Mouse (Mus musculus) ES-Bruce4 (cell line): ENCODE measurements at regions not wholly inside any gene's neighbourhood (a gene's known extent, or its start where the extent isn't known, plus 50 kb on each side); places are given as distances from the start of the nearest gene placed in this dataset.

Experiments
- H3K27ac ChIP-seq: 2 replicates; pipeline ENCODE4 v1.5.1; 2012; ENCODE audit warnings: low read length, inconsistent platforms; ENCODE audit not compliant: insufficient read depth
- H3K27me3 ChIP-seq: 2 replicates; pipeline ENCODE4 v1.6.1; 2012; ENCODE audit warnings: mild to moderate bottlenecking, low read length, inconsistent platforms; ENCODE audit not compliant: control insufficient read depth, poor library complexity, insufficient read depth, severe bottlenecking
- H3K36me3 ChIP-seq: 2 replicates; pipeline ENCODE4 v1.6.1; 2012; ENCODE audit warnings: inconsistent platforms, mild to moderate bottlenecking, low read length, moderate library complexity; ENCODE audit not compliant: control insufficient read depth, poor library complexity, insufficient read depth, severe bottlenecking
- H3K4me1 ChIP-seq: one replicate; pipeline ENCODE4 v1.8.1; 2011; ENCODE audit warnings: low read length; ENCODE audit not compliant: control insufficient read depth, insufficient read depth
- H3K4me3 ChIP-seq: 2 replicates; pipeline ENCODE4 v1.5.1; 2011; ENCODE audit warnings: low read depth, mild to moderate bottlenecking, low read length
- H3K9ac ChIP-seq: 2 replicates; pipeline ENCODE4 v1.6.1; 2012; ENCODE audit warnings: low read depth, mild to moderate bottlenecking, inconsistent platforms; ENCODE audit not compliant: poor library complexity, severe bottlenecking
- H3K9me3 ChIP-seq: replicated peaks from 2 replicates; pipeline ENCODE4 v1.6.1; 2012; ENCODE audit warnings: mild to moderate bottlenecking, low read length, inconsistent platforms; ENCODE audit not compliant: control insufficient read depth, poor library complexity, insufficient read depth, severe bottlenecking
- CTCF ChIP-seq: IDR thresholded peaks from one replicate; pipeline ENCODE4 v1.8.1; 2011; ENCODE audit warnings: low read depth, low read length
- EP300 ChIP-seq: IDR thresholded peaks from 2 replicates; pipeline ENCODE4 v1.6.1; 2011; ENCODE audit warnings: low read depth, low read length; ENCODE audit not compliant: insufficient read depth
- POLR2A ChIP-seq: IDR thresholded peaks from one replicate; pipeline ENCODE4 v1.8.1; 2011; ENCODE audit warnings: low read length; ENCODE audit not compliant: insufficient read depth

DNA sequence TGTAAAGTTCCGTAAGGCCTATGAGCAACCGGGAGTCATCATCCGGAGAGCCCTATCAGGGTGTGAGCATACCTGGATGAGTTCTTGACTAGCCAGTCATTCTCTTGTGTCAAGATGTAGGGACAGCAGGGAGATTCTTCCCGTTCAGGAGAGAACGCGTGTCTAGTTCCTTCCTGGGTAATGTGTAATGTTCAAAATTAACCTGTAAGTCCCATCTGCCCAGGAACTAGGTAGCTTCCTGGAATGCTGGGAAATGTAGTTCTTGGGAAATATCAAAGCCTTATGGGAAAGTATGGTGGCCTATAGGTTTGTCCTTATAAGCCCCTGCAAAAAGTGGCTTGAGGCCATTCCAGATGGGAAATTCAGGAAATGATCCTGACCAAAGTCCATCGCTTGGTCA, 222.0 kb downstream of the Gm10260 start:
- no peaks in the 10 kb centered on the region for H3K4me1 ChIP-seq
- no peak for TF ChIP-seq POLR2A
- TF ChIP-seq CTCF: no peak
- TF ChIP-seq EP300: no peak
- no peaks in the 10 kb centered on the region for H3K27me3 ChIP-seq
- H3K9me3 ChIP-seq: peaks cover 17% of the 10 kb centered on the region
- no peaks in the 10 kb centered on the region for H3K36me3 ChIP-seq
- H3K27ac ChIP-seq: no peak overlapping the region
- H3K4me3 ChIP-seq: no peak overlapping the region
- no peak overlapping the region for H3K9ac ChIP-seq

GRCm38 (mm10) chr13:97537686-97538085, 222.7 kb downstream of the Gm10260 start:
- H3K27ac ChIP-seq: no peak overlapping the region

GRCm38 (mm10) chr13:97537206-97537605, 223.2 kb downstream of the Gm10260 start:
- Histone ChIP-seq H3K9ac (no peak overlapping the region), H3K4me3 (no peak overlapping the region), H3K36me3 (no peaks in the 10 kb centered on the region), H3K4me1 (no peaks in the 10 kb centered on the region), H3K27ac (no peak overlapping the region), H3K9me3 (peaks cover 17% of the 10 kb centered on the region), H3K27me3 (no peaks in the 10 kb centered on the region)
- no peak for TF ChIP-seq POLR2A
- TF ChIP-seq EP300: no peak
- TF ChIP-seq CTCF: no peak

More at GRCm38 (mm10) chr13:97537686-97538085, 222.7 kb downstream of the Gm10260 start:
- H3K4me3 ChIP-seq: no peak overlapping the region
- no peaks in the 10 kb centered on the region for H3K4me1 ChIP-seq
- TF ChIP-seq CTCF: no peak
- TF ChIP-seq POLR2A: no peak
- TF ChIP-seq EP300: no peak
- H3K9ac ChIP-seq: no peak overlapping the region
- H3K36me3 ChIP-seq: no peaks in the 10 kb centered on the region
- peaks cover 17% of the 10 kb centered on the region for H3K9me3 ChIP-seq
- no peaks in the 10 kb centered on the region for H3K27me3 ChIP-seq

DNA sequence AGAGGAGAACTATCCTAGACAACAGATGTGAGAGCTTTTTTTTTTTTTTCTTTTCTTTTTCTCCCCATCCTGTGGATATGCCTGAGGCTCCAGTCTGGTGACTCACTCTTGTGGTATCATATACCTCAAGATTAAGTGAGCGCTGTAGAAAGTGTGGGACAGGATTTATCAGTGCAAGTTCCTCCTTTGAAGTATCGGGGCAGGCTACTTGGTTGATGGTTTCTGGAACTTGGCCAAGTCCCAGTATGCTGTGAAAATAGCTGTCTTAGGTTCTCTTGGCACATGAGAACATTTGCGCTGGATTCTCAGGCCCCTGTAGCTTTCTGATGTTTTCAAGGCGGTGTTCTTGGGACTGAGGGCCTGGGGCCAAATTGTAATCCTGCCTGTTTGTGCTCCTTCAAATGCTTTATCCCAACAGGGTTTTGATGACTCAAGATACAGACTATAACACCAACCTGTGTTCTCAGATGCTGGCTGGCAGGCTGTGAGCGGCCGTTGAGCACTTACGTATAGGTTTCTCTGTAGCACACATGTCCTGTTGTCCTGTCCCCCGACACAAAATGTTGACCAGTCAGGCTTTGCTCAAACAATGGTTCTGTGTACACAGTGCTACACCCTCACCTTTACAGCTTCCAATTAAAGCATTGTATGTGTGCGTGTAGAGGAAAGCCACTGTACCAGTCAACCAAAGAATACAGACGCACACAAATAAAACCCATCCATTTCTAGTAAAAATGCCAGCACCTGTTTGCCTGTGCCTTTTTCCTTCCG, 226.4 kb downstream of the Gm10260 start:
- Histone ChIP-seq H3K4me1 (no peaks in the 10 kb centered on the region), H3K4me3 (no peak overlapping the region), H3K9me3 (peaks cover 15% of the 10 kb centered on the region), H3K27ac (no peak overlapping the region), H3K36me3 (no peaks in the 10 kb centered on the region), H3K9ac (no peak overlapping the region), H3K27me3 (no peaks in the 10 kb centered on the region)
- TF ChIP-seq CTCF (no peak), POLR2A (no peak), EP300 (no peak)

DNA sequence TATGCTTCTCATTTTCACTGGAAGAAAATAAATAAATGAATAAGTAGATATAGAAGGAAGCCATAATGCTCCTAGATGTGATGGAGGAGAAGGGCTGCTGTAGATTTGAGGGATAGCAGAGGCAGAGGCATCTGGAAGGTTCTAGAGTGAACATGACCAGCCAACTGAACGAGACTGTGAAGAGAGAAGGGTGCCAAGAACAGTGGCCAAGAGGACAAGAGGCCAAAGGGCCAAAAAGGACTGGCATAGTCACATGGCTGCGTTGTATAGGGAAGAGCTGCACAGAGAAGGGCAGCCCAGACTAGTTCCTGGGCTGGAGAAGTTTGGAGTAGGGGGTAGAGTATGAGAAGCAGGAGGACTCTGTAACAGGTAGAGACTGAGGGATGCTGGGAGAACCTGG, 229.3 kb downstream of the Gm10260 start:
- no peak overlapping the region for H3K27ac ChIP-seq
- TF ChIP-seq CTCF (no peak), POLR2A (no peak), EP300 (no peak)
- H3K36me3 ChIP-seq: no peaks in the 10 kb centered on the region
- no peak overlapping the region for H3K4me3 ChIP-seq
- no peaks in the 10 kb centered on the region for H3K27me3 ChIP-seq
- H3K4me1 ChIP-seq: no peaks in the 10 kb centered on the region
- no peak overlapping the region for H3K9ac ChIP-seq
- H3K9me3 ChIP-seq: no peaks in the 10 kb centered on the region

GRCm38 (mm10) chr13:97530570-97530969, 229.9 kb downstream of the Gm10260 start:
- Histone ChIP-seq H3K27me3 (no peaks in the 10 kb centered on the region), H3K9me3 (no peaks in the 10 kb centered on the region), H3K4me1 (no peaks in the 10 kb centered on the region), H3K4me3 (no peak overlapping the region), H3K9ac (no peak overlapping the region), H3K27ac (no peak overlapping the region), H3K36me3 (no peaks in the 10 kb centered on the region)
- no peak for TF ChIP-seq POLR2A
- no peak for TF ChIP-seq EP300
- TF ChIP-seq CTCF: no peak
